Mouse (Mus musculus) stomach, embryonic 15.5 days (tissue): ENCODE results near the gene Olfr695. TPM values are rescaled to one million over a fixed set of nuclear protein-coding genes. Genes with fewer than 3 reads are reported as not detected.

Experiments
- ATAC-seq: fragments of 200-750 bp; cut with Nextera tagmentation; 2 replicates; pipeline ENCODE4 v1.8.0; 2017; ENCODE audit warnings: low read depth, moderate number of reproducible peaks, moderate TSS enrichment; ENCODE audit not compliant: insufficient read depth, low FRiP score
- H3K27ac ChIP-seq: fragments of 300-500 bp; sonication (generic); 2 replicates; pipeline ENCODE4 v1.5.1; 2015; ENCODE audit warnings: mild to moderate bottlenecking, inconsistent platforms
- H3K27me3 ChIP-seq: fragments of 300-500 bp; sonication (generic); replicated peaks from 2 replicates; pipeline ENCODE4 v1.6.1; 2015; ENCODE audit warnings: inconsistent platforms
- H3K36me3 ChIP-seq: fragments of 300-500 bp; sonication (generic); 2 replicates; pipeline ENCODE4 v1.6.1; 2015; ENCODE audit warnings: inconsistent platforms
- H3K4me1 ChIP-seq: fragments of 300-500 bp; sonication (generic); 2 replicates; pipeline ENCODE4 v1.6.1; 2015; ENCODE audit warnings: inconsistent platforms
- H3K4me2 ChIP-seq: fragments of 300-500 bp; sonication (generic); 2 replicates; pipeline ENCODE4 v1.6.1; 2015; ENCODE audit warnings: mild to moderate bottlenecking, inconsistent platforms
- H3K4me3 ChIP-seq: fragments of 300-500 bp; sonication (generic); replicated peaks from 2 replicates; pipeline ENCODE4 v1.5.1; 2015; ENCODE audit warnings: inconsistent platforms
- H3K9ac ChIP-seq: fragments of 300-500 bp; sonication (generic); 2 replicates; pipeline ENCODE4 v1.6.1; 2015; ENCODE audit warnings: inconsistent platforms
- H3K9me3 ChIP-seq: fragments of 300-500 bp; sonication (generic); 2 replicates; pipeline ENCODE4 v1.6.1; 2016; ENCODE audit warnings: inconsistent platforms
- WGBS: fragments of 180-500 bp; shearing (Covaris S2); methylation state at CpG from one replicate; pipeline ENCODE4 v1.1.7; 2015; 5-methylcytosine and 5-hydroxymethylcytosine counted together
- polyA plus RNA-seq: library from polyadenylated mRNA; unstranded; fragments of >200 nt; fragmentation: Nextera tagmentation; extraction: Ambion mirVana; gene quantifications from 2 replicates; pipeline ENCODE4 v1.2.1, GENCODE M21; 2015

The Olfr695 gene
- polyA plus RNA-seq, 1 experiment from 2014 or later: not detected

DNA sequence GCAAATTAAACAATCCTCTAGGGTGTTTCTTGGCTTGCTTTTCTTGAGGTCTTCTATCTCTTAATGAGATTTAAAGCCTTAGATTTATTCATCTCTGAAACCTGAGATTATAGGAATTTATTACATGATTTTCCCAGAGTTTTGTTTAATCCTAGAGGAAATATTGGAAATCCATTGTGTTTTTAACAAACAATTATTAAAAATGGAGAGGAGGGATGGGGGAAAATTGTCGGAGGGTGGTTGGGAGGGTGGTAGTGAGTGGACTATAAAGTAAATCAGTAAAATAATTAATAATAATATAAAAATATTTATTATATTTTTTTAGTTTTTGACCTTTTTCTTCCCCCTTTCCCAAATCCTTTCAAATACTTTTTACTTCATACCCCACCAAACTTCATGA lies 24.5 kb downstream of the Olfr695 start, which contains the start of gene Olfr694:
Gene Olfr694 (minus strand): TSS at position 101 of the 400 bp plus-strand sequence.
- WGBS: 89% methylated on average over 1 of the region's 1 CpGs
- Histone ChIP-seq H3K36me3 (no peaks in the 10 kb centered on the region), H3K4me1 (no peaks in the 10 kb centered on the region), H3K27me3 (no peaks in the 10 kb centered on the region), H3K4me3 (no peak within 1 kb of the TSS), H3K4me2 (no peak within 1 kb of the TSS), H3K9me3 (no peaks in the 10 kb centered on the region), H3K27ac (no peak within 1 kb of the TSS), H3K9ac (no peak within 1 kb of the TSS)
- ATAC-seq: no peak

DNA sequence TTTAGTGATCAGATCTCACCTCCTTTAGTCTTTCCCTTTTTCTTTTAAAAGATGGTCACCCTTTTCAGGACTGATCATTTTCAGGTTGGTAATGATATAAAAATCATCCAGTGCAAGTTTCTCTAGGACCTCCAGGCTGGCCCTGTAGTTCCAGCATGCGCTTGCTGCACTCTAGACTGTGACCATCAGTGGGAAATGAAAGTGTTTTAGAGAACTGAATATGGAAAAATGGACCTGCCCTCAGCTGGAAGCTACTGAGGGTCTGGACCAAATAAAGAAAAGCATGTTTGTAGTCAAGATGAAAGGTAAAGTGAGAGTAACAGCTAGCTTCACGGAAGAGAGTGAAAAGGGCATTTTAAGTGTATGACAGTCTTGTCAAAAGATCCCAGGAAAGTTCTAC lies 30.8 kb downstream of the Olfr695 start:
- no peak for ATAC-seq
- Histone ChIP-seq H3K4me2 (no peak overlapping the region), H3K9ac (no peak overlapping the region), H3K27me3 (no peaks in the 10 kb centered on the region), H3K9me3 (no peaks in the 10 kb centered on the region), H3K4me1 (no peaks in the 10 kb centered on the region), H3K27ac (no peak overlapping the region), H3K36me3 (no peaks in the 10 kb centered on the region), H3K4me3 (no peak overlapping the region)
- 82% methylated on average over 2 of the region's 2 CpGs for WGBS

DNA sequence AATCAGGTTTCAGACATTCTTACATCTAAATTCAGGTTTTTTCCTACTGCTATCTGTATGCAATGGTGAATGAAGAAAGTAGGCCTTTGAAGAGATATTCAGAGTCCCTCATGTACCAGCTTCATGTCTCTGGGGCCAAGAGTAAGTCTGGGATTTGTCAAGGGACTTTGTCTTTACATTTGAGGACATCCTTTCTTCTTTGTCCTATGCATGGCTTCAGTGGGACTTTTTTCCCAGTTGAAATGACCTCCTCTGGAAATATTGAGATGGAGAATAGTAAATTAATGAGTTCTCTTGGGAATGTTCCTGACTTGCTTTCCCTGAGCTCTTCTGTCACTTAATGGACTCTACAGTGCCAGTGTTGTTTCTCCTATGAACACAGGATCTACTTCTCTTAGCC lies 35.7 kb downstream of the Olfr695 start, which contains the start of gene Olfr693:
Gene Olfr693 (minus strand): TSS at position 101 of the 400 bp plus-strand sequence.
- Histone ChIP-seq H3K27ac (no peak within 1 kb of the TSS), H3K36me3 (no peaks in the 10 kb centered on the region), H3K27me3 (no peaks in the 10 kb centered on the region), H3K9me3 (no peaks in the 10 kb centered on the region), H3K4me3 (no peak within 1 kb of the TSS), H3K9ac (no peak within 1 kb of the TSS), H3K4me2 (no peak within 1 kb of the TSS), H3K4me1 (no peaks in the 10 kb centered on the region)
- ATAC-seq: no peak

Other genes starting within 250 kb of the Olfr695 start
- gene Olfr693, start 35.8 kb downstream of the Olfr695 start, polyA plus RNA-seq: not detected in 2 replicates
- not detected in 2 replicates for gene Olfr694, start 24.6 kb downstream of the Olfr695 start, polyA plus RNA-seq
- gene Olfr697, start 26.0 kb upstream of the Olfr695 start, polyA plus RNA-seq: not detected in 2 replicates
- not detected in 2 replicates for gene Olfr698, start 39.0 kb upstream of the Olfr695 start, polyA plus RNA-seq
- not detected in 2 replicates for gene Olfr699, start 76.8 kb upstream of the Olfr695 start, polyA plus RNA-seq
- not detected in 2 replicates for gene Olfr700, start 92.4 kb upstream of the Olfr695 start, polyA plus RNA-seq
- not detected in 2 replicates for gene Olfr701, start 97.7 kb upstream of the Olfr695 start, polyA plus RNA-seq
- not detected in 2 replicates for gene Olfr702, start 117.5 kb upstream of the Olfr695 start, polyA plus RNA-seq
- not detected in 2 replicates for gene Olfr703, start 127.0 kb upstream of the Olfr695 start, polyA plus RNA-seq
- not detected in 2 replicates for gene Olfr704, start 146.8 kb upstream of the Olfr695 start, polyA plus RNA-seq
- not detected in 2 replicates for gene Olfr705, start 160.5 kb upstream of the Olfr695 start, polyA plus RNA-seq
- not detected in 2 replicates for gene Olfr706, start 171.8 kb upstream of the Olfr695 start, polyA plus RNA-seq
- gene Olfr707, start 184.8 kb upstream of the Olfr695 start, polyA plus RNA-seq: not detected in 2 replicates
- not detected in 2 replicates for gene Olfr1532-ps1, start 191.6 kb upstream of the Olfr695 start, polyA plus RNA-seq
- gene Olfr709-ps1, start 215.8 kb upstream of the Olfr695 start, polyA plus RNA-seq: not detected in 2 replicates
- gene Olfr710, start 231.9 kb upstream of the Olfr695 start, polyA plus RNA-seq: not detected in 2 replicates
- not detected in 2 replicates for gene Olfr6, start 247.5 kb upstream of the Olfr695 start, polyA plus RNA-seq